Mouse (Mus musculus) testis, postnatal 10 days (tissue): ENCODE measurements around the gene Shisal2b.

Experiments used
- DNase-seq: peaks from one replicate; pipeline ENCODE4 v3.0.0; 2021; ENCODE audit warnings: low spot score

The Shisal2b gene

GRCm38 (mm10) chr13:104816635-104817571 is 46.8 kb downstream of the Shisal2b start, which contains the start of gene Cwc27:
Gene Cwc27 (minus strand): TSS chr13:104817142.
- peak; percentile 83 for DNase-seq

- no peak for DNase-seq
Observed at GRCm38 (mm10) chr13:104816270-104816634, 47.4 kb downstream of the Shisal2b start.

GRCm38 (mm10) chr13:104805681-104806080 is 58.0 kb downstream of the Shisal2b start:
- no peak for DNase-seq

GRCm38 (mm10) chr13:104799566-104800182 is 64.0 kb downstream of the Shisal2b start:
- no peak for DNase-seq

- DNase-seq: no peak
Observed at GRCm38 (mm10) chr13:104799067-104799466, 64.6 kb downstream of the Shisal2b start.
